Mouse (Mus musculus) T-helper 17 cell (primary cell): Measurements from ENCODE around the gene Serpina5.
"Not testable (repeated sequence)": the region's sequence is repeated elsewhere in the genome, so short reads cannot be mapped to it uniquely, and the experiment has no call there.

Experiments
- in situ Hi-C, 2 experiments: fragments of 300-600 bp; cut with MboI, MseI; formaldehyde crosslinking; loops; 1 replicate in 1 of 2; 2 replicates in 1 of 2; pipeline ENCODE4 v1.15.1; 2025; ENCODE audit warnings: high pct_unique_total_duplicates in 2 of 2

The Serpina5 gene

DNA sequence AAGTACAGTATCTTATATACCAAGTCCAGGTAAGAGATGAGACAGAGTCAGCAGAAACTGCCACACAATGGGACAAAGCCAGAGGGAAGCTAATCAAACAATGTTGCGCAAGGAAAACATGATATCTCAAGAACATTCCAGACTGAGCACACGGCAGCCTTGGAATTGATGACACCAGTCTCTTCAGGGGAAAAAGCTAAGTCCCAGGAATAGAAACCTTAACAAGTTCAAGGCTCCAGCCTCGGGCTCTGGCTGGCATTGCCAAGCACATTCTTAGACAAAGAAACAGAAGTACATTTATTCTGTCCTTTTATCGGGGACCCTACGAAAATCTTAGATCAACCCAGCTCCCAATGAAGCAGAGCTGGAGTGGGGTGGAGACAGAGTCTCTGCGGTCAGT is at the start of gene Serpina5:
Serpina5 (plus strand) TSS at position 346 of the 400 bp plus-strand sequence.
- in situ Hi-C loops = no loop called here

DNA sequence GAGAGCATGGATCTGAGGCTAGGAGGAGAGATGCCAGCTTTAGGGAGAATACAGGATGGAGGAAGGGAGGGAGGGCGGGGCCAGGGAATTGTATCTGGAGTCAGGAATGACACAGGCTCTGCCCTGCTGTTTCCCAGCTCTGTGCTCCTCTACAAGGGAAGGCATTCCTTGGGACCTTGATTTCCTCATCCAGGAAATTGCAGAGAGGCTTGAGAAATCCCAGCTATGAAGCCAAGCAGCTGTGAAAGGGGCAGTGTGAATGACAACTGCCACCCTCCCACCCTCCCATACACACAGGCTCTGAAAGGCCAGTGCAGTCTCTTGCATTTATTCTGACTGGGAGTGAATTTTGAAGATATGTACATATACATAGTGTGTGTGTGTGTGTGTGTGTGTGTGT is 46.9 kb upstream of the Serpina5 start:
- in situ Hi-C loops = no loop called here

DNA sequence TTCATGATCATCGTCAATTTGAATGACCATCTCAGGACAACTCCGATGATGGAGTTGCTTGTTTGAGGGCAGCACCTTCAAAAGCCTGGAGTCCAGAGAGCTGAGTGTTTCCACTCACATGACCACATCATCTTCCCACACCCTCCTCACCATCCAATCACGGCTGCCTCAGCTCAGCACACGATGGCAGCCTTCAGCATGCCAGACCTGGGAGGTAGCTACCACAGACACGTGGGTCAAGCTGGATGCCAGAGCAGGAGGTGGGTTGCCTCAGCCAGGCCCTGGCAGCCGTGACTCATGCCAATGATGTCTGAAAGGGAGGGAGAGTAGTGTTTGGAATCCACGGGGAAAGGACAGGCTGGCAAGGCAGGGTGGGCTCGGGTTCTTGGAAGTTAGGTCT is 45.2 kb upstream of the Serpina5 start:
- in situ Hi-C loops = no loop called here

DNA sequence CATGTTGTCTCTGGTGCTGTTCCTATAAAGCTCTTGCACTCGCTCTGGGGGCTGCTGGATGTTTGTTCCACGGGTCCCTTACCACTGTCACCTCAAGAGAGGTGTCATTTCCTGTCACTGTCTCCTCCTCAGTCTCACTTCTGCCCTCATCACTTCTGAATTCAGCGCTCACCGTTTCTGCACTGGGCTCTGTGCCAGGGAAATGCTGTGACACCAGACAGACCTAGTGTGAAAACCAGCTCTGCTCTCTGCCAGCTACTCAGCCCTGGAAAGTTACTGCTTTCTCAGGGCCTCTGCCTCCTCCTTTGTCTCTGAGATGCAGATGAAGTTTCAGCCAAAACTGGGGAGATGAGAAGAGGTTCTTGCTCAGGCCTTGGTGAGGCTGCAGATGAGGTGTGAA is 43.9 kb upstream of the Serpina5 start:
- in situ Hi-C loops = no loop called here

DNA sequence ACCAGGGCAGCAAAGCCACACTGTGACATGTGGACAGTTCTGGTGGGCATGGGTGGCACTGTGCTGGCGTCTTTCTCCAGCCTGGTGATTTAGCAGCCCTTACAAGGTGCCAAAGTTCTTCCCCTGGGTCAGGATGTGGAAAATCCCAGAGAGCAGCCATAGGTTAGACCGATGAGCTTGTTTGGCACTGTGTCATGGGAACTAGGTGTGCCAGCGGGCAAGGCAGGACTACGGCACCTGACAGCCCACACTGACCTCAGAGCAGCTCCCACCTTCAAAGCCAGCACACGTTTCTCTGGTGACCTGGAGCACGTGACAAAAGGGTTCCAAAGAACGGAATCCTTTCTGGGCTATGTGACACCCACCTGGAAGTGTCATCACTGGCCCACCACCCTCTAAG is 43.4 kb upstream of the Serpina5 start:
- in situ Hi-C loops = no loop called here

DNA sequence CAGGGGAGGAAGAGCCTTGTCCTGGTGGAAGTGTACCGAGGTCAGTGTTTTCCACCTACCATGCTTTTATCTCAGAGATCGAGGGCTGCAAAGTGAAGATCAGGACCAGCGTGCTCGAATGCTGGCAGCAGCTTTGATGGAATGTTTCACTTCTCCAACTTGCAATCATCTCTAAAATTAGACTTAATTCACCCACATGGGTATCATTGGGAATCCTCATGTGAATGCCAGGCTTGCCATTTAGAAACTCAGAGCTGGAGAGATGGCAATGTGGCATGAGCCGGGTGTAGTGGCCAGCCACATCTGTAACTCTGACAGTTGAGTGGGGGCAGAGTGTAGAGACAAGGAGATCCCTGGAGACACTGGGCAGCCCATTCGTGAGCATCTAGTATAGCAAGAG is 40.8 kb upstream of the Serpina5 start:
- in situ Hi-C loops = loop anchor here in 1 of 2 experiments (5.0 kb wide), 1 partner anchor 357 kb away; no protein-coding TSS in a partner anchor

DNA sequence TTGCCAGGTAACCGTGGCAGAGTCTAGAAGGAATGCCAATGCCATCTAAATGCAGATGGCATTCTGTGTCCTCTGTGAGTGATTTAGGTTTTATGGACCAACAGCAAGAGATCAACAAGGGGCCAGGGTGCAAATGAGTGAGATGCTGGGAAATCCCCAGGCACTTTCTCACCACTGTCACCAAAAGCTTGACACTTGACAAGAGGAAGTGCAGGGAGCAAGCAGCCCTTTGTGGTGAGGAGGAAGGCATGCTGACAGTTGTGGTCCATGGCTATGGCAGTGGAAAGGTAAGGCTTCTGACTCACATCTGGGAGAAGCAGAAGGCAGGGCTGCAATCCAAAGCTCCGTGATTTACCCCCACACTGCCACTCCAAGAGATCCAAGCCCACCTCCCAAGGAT is 39.1 kb upstream of the Serpina5 start:
- in situ Hi-C loops = loop anchor here in 1 of 2 experiments (5.0 kb wide), 1 partner anchor 355 kb away; no protein-coding TSS in a partner anchor

DNA sequence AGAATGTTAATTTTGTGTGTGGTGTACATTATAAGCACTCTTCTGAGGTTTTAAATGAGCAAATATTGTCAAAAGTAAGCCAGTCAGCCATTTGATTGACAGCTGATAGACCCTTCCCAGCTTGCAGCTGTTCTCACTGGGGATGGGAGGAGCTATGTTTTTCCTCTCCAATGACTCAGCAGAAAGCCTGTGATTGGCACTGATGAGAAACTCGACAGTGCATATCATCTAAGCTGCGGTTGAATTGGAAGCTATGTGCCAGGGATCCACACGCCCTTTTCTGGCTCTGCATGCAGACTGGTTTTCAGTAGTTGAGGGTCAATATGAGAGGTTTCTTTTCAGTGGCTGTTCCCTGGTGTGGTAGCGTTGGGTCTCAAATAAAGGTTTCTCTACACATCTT is 36.4 kb upstream of the Serpina5 start:
- in situ Hi-C loops = loop anchor here in 1 of 2 experiments (5.0 kb wide), 1 partner anchor 353 kb away; no protein-coding TSS in a partner anchor

DNA sequence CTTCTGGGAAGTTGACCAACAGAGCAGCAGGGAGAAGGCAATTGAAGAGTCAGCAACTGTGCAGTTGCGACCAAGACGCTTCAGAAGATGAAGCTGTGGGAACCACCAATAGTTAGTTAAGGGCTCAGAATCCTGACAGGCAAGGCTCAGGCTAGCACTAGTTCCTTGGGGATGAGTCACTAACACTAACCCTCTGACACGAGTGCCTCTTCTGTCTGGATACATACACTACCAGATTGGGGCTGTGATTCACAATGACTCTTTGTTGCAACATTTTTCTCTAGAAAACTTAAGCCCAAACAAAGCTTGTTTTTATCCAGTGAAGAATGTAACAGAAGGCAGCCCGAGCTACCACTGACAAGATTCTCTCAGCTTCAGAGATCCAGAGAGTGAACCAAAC is 35.9 kb upstream of the Serpina5 start:
- in situ Hi-C loops = loop anchor here in 1 of 2 experiments (5.0 kb wide), 1 partner anchor 352 kb away; no protein-coding TSS in a partner anchor

DNA sequence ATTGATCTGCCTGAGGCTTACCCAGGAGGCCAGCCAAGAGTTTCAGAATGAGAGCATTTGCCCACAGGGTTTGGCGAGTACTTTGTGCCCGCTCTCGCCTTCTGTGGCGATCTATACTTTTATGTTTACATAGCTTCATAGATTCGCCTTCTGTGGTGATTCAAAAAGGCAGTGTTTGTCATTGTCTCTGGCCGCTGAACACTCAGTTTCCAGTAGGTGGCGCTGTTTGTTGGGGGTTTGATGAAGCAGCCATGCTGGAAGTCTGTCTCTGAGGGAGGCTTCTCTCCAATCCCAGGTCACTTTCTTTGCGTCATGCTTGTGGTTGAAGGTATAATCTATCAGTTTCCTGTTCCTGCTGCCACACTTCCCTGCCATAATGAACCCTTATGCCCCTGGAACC is 34.7 kb upstream of the Serpina5 start:
- in situ Hi-C loops = no loop called here

DNA sequence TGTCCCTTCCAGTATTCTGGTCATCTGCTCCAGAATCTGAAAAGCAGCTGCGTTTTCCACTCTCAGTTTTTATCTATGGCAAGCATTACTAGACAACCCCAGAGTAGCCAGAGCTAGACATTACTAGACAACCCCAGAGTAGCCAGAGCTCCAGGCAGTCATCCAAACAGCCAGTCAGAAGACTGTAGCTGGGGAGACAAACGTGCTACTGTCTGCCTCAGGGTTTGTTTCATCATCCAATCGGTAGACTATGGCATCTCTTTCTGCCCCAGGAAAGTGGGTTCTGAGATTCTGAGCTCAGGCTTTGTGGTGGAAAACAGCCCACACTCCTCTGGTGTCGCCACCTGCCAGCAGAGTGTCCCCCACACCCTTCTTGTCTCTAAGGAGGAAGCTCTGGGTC is 33.4 kb upstream of the Serpina5 start:
- in situ Hi-C loops = no loop called here

DNA sequence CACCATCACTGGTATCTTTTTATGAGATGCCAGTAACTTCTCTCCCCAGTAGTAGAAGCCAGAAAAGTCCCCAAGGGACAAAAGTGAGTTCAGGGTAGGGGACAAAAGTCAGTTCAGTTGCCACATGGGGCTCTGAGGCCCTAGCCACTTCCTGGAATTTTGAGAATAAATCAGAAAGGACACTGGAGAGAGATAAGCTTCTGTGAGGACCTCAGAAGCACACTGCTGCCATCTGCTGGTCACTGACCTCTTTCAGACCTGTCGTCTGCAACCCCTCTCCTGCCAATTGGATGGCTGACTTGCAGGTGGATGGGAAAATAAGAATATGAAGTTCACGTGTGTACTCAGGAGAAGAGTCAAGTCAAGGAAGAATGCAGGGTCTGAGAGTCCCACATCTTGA is 31.3 kb upstream of the Serpina5 start:
- in situ Hi-C loops = loop anchor here (5.0 to 10.0 kb wide), 4 partner anchors 72 to 955 kb away; no protein-coding TSS in a partner anchor

DNA sequence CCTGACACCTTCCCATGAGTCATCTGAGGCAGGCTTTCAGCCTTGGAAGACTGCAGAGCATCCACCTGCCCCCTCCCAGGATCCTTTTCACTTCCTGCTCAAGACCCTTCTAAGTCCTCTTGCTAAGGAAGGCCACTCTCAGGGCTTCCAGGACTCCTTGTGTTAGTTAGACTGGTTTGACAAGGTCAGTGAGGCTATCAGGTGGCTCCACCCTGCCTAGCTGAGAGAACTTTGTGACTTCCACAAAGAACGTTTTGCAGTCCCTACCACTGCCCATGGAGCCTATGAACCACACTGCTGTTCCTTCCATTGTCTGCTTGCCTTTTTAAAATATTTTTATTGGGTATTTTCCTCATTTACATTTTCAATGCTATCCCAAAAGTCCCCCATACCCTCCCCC is 29.2 kb upstream of the Serpina5 start:
- in situ Hi-C loops = loop anchor here (5.0 to 10.0 kb wide), 4 partner anchors 74 to 957 kb away; no protein-coding TSS in a partner anchor

DNA sequence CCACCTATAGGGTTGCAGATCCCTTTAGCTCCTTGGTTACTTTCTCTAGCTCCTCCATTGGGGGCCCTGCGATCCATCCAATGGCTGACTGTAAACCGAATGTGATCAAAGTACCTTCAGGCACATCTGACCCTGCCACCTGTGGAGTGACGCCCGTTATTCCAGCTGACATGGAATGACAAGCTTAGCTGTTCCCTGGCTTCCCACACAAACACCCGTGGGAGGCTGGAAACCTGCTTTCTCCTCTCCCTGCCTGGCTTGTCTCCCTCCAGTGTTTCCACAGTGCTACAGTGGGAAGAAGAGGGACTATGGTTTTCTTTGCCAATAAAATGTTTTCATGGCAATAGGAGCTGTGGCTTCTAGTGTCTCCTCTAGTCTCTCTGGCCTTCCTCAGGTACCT is 28.6 kb upstream of the Serpina5 start:
- in situ Hi-C loops = loop anchor here (5.0 to 10.0 kb wide), 4 partner anchors 75 to 957 kb away; no protein-coding TSS in a partner anchor

DNA sequence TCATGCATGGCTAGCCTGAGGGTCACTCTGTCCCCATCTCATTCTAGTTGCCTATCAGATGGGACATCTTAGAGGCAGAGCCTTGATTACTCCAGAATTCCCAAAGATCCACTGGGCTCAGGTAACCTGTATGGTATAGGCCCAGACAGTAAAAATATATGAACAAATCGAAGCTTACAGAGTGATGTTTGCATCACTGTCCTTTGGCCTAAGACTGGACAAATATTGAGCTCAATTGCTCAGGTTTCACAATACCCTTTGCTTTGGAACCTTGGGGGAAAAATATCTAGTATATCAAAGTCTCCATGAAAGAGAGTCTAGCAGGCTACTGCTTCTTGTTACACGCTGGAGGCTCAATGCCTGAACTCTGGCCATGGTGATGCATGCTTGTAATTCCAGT is 10.8 kb upstream of the Serpina5 start:
- in situ Hi-C loops = no loop called here

DNA sequence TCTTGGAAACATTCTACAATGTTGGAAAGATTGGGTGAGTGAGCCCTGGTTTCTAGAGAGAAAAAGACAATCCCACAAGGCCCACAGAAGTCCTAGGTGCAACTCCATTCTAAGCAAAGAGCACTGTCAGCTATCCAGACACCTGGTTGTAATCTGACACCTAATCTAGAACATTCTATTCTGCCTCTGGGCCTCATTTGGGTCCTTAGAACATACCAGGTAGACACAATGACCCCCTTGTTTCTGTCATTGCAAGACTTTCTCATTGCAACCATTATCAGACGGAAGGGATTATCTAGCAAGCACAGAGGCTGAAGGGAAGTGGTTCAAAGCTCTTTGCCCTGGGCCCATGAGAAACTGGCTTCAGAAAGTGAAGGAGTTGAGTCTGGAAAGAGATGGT is 9.6 kb upstream of the Serpina5 start:
- in situ Hi-C loops = no loop called here

DNA sequence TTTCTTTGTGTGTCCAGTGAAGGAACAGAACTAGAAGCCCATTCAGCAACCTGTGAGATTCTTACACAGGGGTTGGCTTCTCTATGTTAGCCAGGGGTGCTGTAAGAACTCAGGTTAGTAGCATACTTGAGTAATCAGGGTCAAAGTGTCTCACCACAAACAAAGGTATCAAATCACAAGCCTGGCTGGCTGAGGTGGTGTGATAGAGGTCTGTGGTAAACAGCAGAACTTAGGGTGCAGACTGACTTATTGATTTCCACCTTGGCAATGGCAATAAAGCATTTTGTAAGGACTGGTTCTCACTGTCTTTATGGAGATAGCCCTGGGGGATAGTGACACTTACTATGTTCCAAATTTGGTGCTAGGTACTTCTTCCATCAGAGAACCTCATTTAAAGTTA is 4.9 kb downstream of the Serpina5 start:
- in situ Hi-C loops = no loop called here

DNA sequence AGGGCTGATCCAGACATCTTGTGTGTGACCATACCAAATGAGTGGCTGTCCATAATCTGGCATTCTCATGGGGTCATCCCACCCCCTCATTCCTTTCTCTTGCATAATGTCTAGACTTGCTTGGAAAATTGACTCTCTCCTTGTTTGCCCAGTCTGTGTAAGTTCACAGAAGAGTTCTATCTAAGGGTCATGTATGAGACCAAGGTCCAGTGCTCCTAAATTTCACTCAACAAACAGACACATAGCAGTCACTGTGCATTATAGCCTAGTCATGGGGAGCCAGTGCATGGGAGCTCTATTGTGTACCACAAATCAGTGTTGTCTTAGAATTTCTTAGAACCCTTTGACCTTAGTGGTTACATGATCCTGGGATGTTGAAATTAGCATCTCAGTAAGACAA is 6.0 kb downstream of the Serpina5 start:
- in situ Hi-C loops = no loop called here

DNA sequence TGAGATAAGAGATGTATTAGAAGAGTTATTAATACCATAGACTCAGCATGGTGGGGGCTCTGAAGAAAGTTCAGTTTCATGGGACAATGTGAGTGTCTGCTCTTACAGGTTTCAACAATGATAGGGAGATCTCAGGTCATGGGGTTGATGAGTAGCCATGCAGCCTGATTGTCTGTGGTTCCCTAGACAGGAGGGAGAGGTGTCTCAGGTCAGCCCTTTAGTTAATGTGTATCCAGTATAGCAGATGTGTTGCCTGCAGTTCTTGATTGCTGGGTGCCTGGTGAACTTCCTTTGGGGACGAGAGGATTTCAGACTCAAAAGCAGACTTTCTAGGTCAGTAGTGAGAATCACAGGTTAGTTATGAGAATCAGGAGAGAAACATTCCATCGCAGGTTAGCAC is 7.6 kb downstream of the Serpina5 start:
- in situ Hi-C loops = no loop called here

DNA sequence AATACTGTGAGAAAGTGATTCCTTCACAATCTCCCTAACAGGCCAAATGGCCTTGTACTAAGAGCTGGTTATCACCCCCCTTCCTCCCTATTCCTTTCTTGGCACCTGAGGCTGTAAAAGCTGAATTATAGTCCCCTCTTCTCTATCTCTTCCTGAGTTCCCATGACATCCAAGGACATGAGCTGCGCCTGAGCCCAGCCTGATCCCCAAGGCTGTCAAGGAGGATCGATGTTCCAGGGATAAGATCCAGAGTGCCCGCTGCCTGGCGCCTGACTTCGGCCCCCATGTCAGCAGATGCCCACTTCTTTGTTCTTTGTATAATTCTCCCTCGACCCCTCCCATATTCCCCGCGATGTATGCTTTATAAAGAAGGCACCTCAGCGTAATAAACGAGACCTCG is 11.4 kb downstream of the Serpina5 start, which contains the start of gene Serpina3a:
Serpina3a (plus strand) TSS at position 392 of the 400 bp plus-strand sequence.
- in situ Hi-C loops = not testable (repeated sequence)

DNA sequence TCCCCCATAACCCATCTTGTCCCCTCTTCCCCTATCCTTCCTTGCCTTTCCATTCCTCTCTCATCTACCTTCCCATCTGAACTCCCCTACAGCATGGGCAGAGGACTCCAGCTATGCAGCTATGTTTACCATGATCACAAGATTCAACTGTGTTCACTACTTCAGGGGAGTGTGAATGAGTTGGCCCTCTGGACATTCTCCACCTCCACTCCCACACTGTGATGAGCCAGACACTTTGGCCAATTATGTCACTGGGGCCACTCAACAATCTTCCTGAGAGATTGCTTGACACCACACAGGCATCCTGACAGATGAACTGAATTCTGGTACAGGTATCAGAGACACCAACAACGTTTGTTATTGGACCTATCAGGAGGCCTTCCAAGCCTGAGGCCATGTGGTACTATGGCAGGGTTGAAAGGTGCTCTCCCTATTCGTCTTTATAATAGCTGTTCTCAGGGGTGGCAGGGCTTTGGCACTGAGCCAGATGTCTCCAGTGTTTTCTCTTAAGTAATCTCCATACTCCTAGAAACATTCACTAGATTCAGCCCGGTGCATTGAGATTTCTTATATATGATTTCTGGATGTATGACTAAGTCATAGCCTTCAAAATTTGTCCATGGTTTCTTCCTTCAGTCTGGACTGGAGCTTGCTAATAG is 14.1 kb downstream of the Serpina5 start:
- in situ Hi-C loops = no loop called here

DNA sequence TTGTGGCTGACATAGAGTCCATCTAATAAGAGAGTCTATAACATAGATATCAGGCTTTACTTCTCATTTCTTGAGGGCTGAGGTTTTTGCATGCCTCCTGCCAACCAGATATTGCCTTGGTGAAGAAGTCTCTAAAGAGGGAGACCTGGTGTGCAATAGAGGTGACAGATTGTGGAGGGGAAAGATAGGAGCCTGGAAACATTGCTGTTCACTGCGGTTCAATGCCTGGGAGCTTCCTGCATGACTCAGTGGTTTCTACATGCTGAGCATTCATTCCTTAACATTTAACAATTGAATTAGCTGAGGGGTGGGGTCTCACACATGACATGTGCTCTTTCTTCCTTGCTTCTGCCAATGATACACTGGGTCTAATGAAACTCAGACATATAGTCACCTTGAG is 22.2 kb downstream of the Serpina5 start:
- in situ Hi-C loops = no loop called here

DNA sequence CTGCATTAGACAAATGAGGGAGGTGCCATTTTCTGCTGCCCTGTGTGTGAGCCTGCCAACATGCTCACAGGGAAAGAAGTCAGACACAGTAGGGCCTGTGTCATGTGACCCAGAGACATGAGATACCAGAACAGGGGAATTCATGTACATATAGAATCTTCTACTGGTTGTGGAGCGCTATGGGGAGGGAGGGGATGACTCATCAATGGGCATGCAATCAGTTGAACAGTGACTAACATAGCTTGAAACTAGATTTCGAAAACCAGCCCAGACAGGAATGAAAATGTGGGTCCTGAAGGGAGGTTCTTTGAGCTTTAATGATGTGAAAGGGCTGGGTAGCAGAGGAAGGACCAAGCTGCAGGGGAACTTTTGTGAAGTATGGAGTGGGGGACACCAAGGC is 23.1 kb downstream of the Serpina5 start:
- in situ Hi-C loops = no loop called here
